Mouse (Mus musculus) ES-E14 (cell line): ENCODE measurements at regions not wholly inside any gene's neighbourhood (a gene's known extent, or its start where the extent isn't known, plus 50 kb on each side); places are given as distances from the start of the nearest gene placed in this dataset.

Experiments used
- CHD2 ChIP-seq: IDR thresholded peaks from 2 replicates; pipeline ENCODE4 v1.6.1; 2014; ENCODE audit warnings: mild to moderate bottlenecking, low read depth, low read length, inconsistent platforms
- HCFC1 ChIP-seq: IDR thresholded peaks from 2 replicates; pipeline ENCODE4 v1.6.1; 2012; ENCODE audit warnings: low read length, inconsistent platforms, borderline replicate concordance; ENCODE audit not compliant: insufficient read depth
- MAFK ChIP-seq: IDR thresholded peaks from 2 replicates; pipeline ENCODE4 v1.6.1; 2014; ENCODE audit warnings: mild to moderate bottlenecking, low read depth, low read length, inconsistent platforms; ENCODE audit not compliant: insufficient read depth
- ZC3H11A ChIP-seq: IDR thresholded peaks from 2 replicates; pipeline ENCODE4 v1.6.1; 2012; ENCODE audit warnings: low read depth, mild to moderate bottlenecking, inconsistent platforms, low read length, borderline replicate concordance
- ZNF384 ChIP-seq: IDR thresholded peaks from 2 replicates; pipeline ENCODE4 v1.6.1; 2012; ENCODE audit warnings: low read depth, low read length, inconsistent platforms

GRCm38 (mm10) chr4:84201001-84201400, 474.1 kb downstream of the Bnc2 start:
- TF ChIP-seq CHD2, result no peak
- TF ChIP-seq ZC3H11A, result no peak
- TF ChIP-seq MAFK, result no peak
- TF ChIP-seq HCFC1, result no peak
- TF ChIP-seq ZNF384, result no peak
